33 mouse cellular contexts compared by ENCODE assay signal in genomic region chr2:27905411-27905810, GRCm38 (mm10).
"Had no signal": no experiment of that assay in that cellular context is flagged by ENCODE, and none has a peak within 500 bp of the region (broad histone marks: within the 10 kb centered on the region; RNA-seq: fewer than 3 reads in every experiment).

No protein-coding gene starts in this region.

- H3K4me3 ChIP-seq: limb, embryonic 10.5 days; limb, embryonic 12.5 days; limb, embryonic 13.5 days; limb, embryonic 15.5 days; liver, embryonic 12.5 days; liver, embryonic 13.5 days; liver, embryonic 15.5 days; lung, embryonic 15.5 days; megakaryocyte, embryonic 14.5 days; midbrain, embryonic 10.5 days; midbrain, embryonic 12.5 days; midbrain, embryonic 13.5 days; midbrain, embryonic 15.5 days; myocyte; neural tube, embryonic 12.5 days; neural tube, embryonic 13.5 days had no signal

- H3K27me3 ChIP-seq: limb, embryonic 12.5 days; limb, embryonic 13.5 days; limb, embryonic 15.5 days; liver, embryonic 13.5 days; liver, embryonic 15.5 days; lung, embryonic 15.5 days; midbrain, embryonic 12.5 days; midbrain, embryonic 13.5 days; midbrain, embryonic 15.5 days; neural tube, embryonic 12.5 days; neural tube, embryonic 13.5 days had no signal

- H3K9me3 ChIP-seq: limb, embryonic 10.5 days; limb, embryonic 12.5 days; limb, embryonic 13.5 days; limb, embryonic 15.5 days; liver, embryonic 12.5 days; liver, embryonic 13.5 days; liver, embryonic 15.5 days; lung, embryonic 15.5 days; megakaryocyte, embryonic 14.5 days; midbrain, embryonic 10.5 days; midbrain, embryonic 12.5 days; midbrain, embryonic 13.5 days; midbrain, embryonic 15.5 days; neural tube, embryonic 12.5 days; neural tube, embryonic 13.5 days had no signal

- DNase-seq: left cerebral cortex, postnatal 4 days; liver; liver, embryonic 13.5 days; liver, postnatal 0 days; lung, adult 18-20 months; lung, adult 2 months; lung, embryonic 14.5 days; lung, postnatal 10 days; lung, postnatal 14 days; lung, postnatal 36 days; lung, postnatal 4 days; midbrain, embryonic 14.5 days had no signal

- H3K4me2 ChIP-seq: limb, embryonic 12.5 days; limb, embryonic 13.5 days; limb, embryonic 15.5 days; liver, embryonic 11.5 days; liver, embryonic 12.5 days; liver, embryonic 13.5 days; liver, embryonic 15.5 days; lung, embryonic 14.5 days; lung, embryonic 15.5 days; midbrain, embryonic 11.5 days; midbrain, embryonic 12.5 days; midbrain, embryonic 13.5 days; midbrain, embryonic 15.5 days; neural tube, embryonic 12.5 days; neural tube, embryonic 13.5 days had no signal

- H3K27ac ChIP-seq: limb, embryonic 10.5 days; limb, embryonic 12.5 days; limb, embryonic 13.5 days; limb, embryonic 15.5 days; liver, embryonic 12.5 days; liver, embryonic 13.5 days; liver, embryonic 14.5 days; liver, embryonic 15.5 days; lung, embryonic 15.5 days; macrophage; midbrain, embryonic 10.5 days; midbrain, embryonic 12.5 days; midbrain, embryonic 13.5 days; midbrain, embryonic 15.5 days; neural tube, embryonic 12.5 days; neural tube, embryonic 13.5 days had no signal

- ATAC-seq: liver, embryonic 12.5 days; liver, postnatal 0 days; lung, postnatal 0 days; midbrain, embryonic 13.5 days; midbrain, embryonic 15.5 days; midbrain, embryonic 16.5 days had no signal

- H3K9ac ChIP-seq: limb, embryonic 12.5 days; limb, embryonic 13.5 days; limb, embryonic 15.5 days; liver, embryonic 12.5 days; liver, embryonic 13.5 days; liver, embryonic 14.5 days; liver, embryonic 15.5 days; liver, postnatal 0 days; lung, embryonic 14.5 days; lung, embryonic 15.5 days; midbrain, embryonic 12.5 days; midbrain, embryonic 13.5 days; midbrain, embryonic 15.5 days; neural tube, embryonic 12.5 days; neural tube, embryonic 13.5 days had no signal

- H3K4me1 ChIP-seq: liver, embryonic 12.5 days; liver, embryonic 13.5 days; liver, embryonic 15.5 days; megakaryocyte, embryonic 14.5 days; midbrain, embryonic 15.5 days; neural tube, embryonic 13.5 days had no signal

- H3K36me3 ChIP-seq: limb, embryonic 10.5 days; limb, embryonic 12.5 days; liver, embryonic 12.5 days; liver, embryonic 13.5 days; liver, embryonic 15.5 days; lung, embryonic 15.5 days; midbrain, embryonic 10.5 days; midbrain, embryonic 12.5 days; midbrain, embryonic 13.5 days; midbrain, embryonic 15.5 days; neural tube, embryonic 12.5 days; neural tube, embryonic 13.5 days had no signal
